Mouse (Mus musculus): Measurements from ENCODE around the gene Tlr9.

Gene Tlr9

GRCm38 (mm10) chr9:106203990-106204851, 18.2 kb upstream of the Tlr9 start:
- DNase-seq: no peak

- DNase-seq: no peak
Measured at GRCm38 (mm10) chr9:106205713-106206290, 16.6 kb upstream of the Tlr9 start.

GRCm38 (mm10) chr9:106206515-106206914, 15.9 kb upstream of the Tlr9 start:
- no peak for DNase-seq

- no peak for DNase-seq
Measured at GRCm38 (mm10) chr9:106208181-106208580, 14.2 kb upstream of the Tlr9 start.

GRCm38 (mm10) chr9:106209954-106210353, 12.4 kb upstream of the Tlr9 start:
- no peak for DNase-seq

- no peak for DNase-seq
Measured at GRCm38 (mm10) chr9:106210853-106211609, 11.4 kb upstream of the Tlr9 start.

- peak; percentile 90 to 93 for DNase-seq
Measured at GRCm38 (mm10) chr9:106211680-106212593, 10.5 kb upstream of the Tlr9 start.

GRCm38 (mm10) chr9:106212594-106212981, 9.8 kb upstream of the Tlr9 start:
- no peak for DNase-seq

GRCm38 (mm10) chr9:106215341-106216125, 6.9 kb upstream of the Tlr9 start:
- no peak for DNase-seq

GRCm38 (mm10) chr9:106216971-106217370, 5.4 kb upstream of the Tlr9 start:
- no peak for DNase-seq

GRCm38 (mm10) chr9:106220894-106221523, 1.4 kb upstream of the Tlr9 start:
- DNase-seq: no peak

GRCm38 (mm10) chr9:106222994-106223393, 596 bp downstream of the Tlr9 start:
- DNase-seq: no peak

- DNase-seq: no peak
Measured at GRCm38 (mm10) chr9:106225469-106226150, 3.2 kb downstream of the Tlr9 start.

GRCm38 (mm10) chr9:106226151-106226682, 3.8 kb downstream of the Tlr9 start:
- DNase-seq: peak; percentile 28 to 65

- no peak for DNase-seq
Measured at GRCm38 (mm10) chr9:106227790-106228429, 5.5 kb downstream of the Tlr9 start.

GRCm38 (mm10) chr9:106230051-106230733, 7.8 kb downstream of the Tlr9 start:
- DNase-seq: no peak

- DNase-seq: no peak
Measured at GRCm38 (mm10) chr9:106230734-106231106, 8.3 kb downstream of the Tlr9 start.

- no peak for DNase-seq
Measured at GRCm38 (mm10) chr9:106231220-106231619, 8.8 kb downstream of the Tlr9 start.

- DNase-seq: no peak
Measured at GRCm38 (mm10) chr9:106231816-106232215, 9.4 kb downstream of the Tlr9 start.

All from kidney, postnatal 25 days (tissue).